Mouse (Mus musculus) gastrocnemius, postnatal 4 days (tissue): ENCODE measurements around the gene 1700010B08Rik. TPM values are rescaled to one million over a fixed set of nuclear protein-coding genes. Genes with fewer than 3 reads are reported as not detected.

Source experiments
- DNase-seq, 2 experiments: peaks; one replicate each; pipeline ENCODE4 v3.0.0; 2021 to 2022; ENCODE audit warnings: low spot score in 2 of 2, mixed read lengths in 2 of 2
- microRNA-seq: library from miRNA; unstranded; fragments of <30 nt; microRNA quantifications from one replicate; pipeline ENCODE4 v1.2.0, GENCODE M21; 2021
- total RNA-seq, 2 experiments: library from RNA; stranded (reverse); gene quantifications; 2 replicates each; pipeline ENCODE4 v1.2.3; 2021

The 1700010B08Rik gene
- total RNA-seq, 2 experiments from 2014 or later: not detected

GRCm38 (mm10) chr2:173767959-173768595 lies 48.9 kb downstream of the 1700010B08Rik start:
- no peak for DNase-seq

- DNase-seq: no peak
Measured at GRCm38 (mm10) chr2:173769183-173769582, 50.0 kb downstream of the 1700010B08Rik start.

- no peak for DNase-seq
Measured at GRCm38 (mm10) chr2:173770620-173771019, 51.4 kb downstream of the 1700010B08Rik start.

Small RNAs within 50 kb of the gene (microRNA-seq; reads per million reads assigned to microRNA genes)
- not detected for gene Mir6340

Other genes with a start within 250 kb of the 1700010B08Rik start
- not detected for gene 1700021F07Rik, start 196.8 kb upstream of the 1700010B08Rik start, total RNA-seq
- gene Ankrd60, start 141.1 kb upstream of the 1700010B08Rik start, total RNA-seq: not detected
- gene Rab22a, start 59.7 kb upstream of the 1700010B08Rik start, total RNA-seq: 10 to 100 TPM; 32.8 to 37.0 TPM
- 100 to 1,000 TPM; 117 to 122 TPM for gene Vapb, start 18.1 kb downstream of the 1700010B08Rik start, total RNA-seq